Mouse (Mus musculus) cerebellum, adult 2 months (tissue): ENCODE measurements around the gene Lyst.

Source experiments
- CTCF ChIP-seq: fragments of 200-500 bp; IDR thresholded peaks from 2 replicates; pipeline ENCODE4 v1.5.1; 2011; ENCODE audit warnings: low read depth, mild to moderate bottlenecking, control low read depth, low read length, moderate library complexity, borderline replicate concordance; ENCODE audit not compliant: insufficient read depth
- POLR2A ChIP-seq: fragments of 200-500 bp; IDR thresholded peaks from 2 replicates; pipeline ENCODE4 v1.6.1; 2011; ENCODE audit warnings: low read length, control low read depth, borderline replicate concordance; ENCODE audit not compliant: insufficient read depth

DNA sequence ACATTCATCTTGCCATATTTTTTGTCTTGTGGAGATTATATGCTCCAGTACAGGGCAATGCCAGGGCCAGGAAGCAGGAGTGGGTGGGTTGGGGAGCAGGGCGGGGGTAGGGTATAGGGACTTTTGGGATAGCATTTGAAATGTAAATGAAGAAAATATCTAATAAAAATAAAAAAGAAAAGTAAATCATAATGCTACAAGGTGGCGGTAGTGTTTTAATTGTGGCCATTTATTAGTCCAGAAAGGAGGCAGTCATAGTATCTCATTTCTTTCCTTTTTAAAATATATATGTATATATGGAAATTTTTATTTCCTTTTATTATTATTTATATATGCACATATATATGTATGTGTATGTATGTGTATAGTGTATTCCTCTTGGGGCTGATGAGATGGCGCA lies 65.3 kb downstream of the Lyst start:
- no peak for TF ChIP-seq POLR2A
- TF ChIP-seq CTCF: no peak
